Mouse (Mus musculus) fat pad, adult 2 months (tissue): Measurements from ENCODE around the gene Id3.

ENCODE experiments used
- DNase-seq: peaks from one replicate; pipeline ENCODE4 v3.0.0-alpha.2; 2011; ENCODE audit warnings: low read depth, low spot score; ENCODE audit errors: extremely low read depth

Id3 gene

GRCm38 (mm10) chr4:136177244-136177611 is 33.9 kb downstream of the Id3 start:
- no peak for DNase-seq

- no peak for DNase-seq
Observed at GRCm38 (mm10) chr4:136177612-136178474, 34.5 kb downstream of the Id3 start.

GRCm38 (mm10) chr4:136178475-136178921 is 35.2 kb downstream of the Id3 start:
- DNase-seq, result no peak

DNA sequence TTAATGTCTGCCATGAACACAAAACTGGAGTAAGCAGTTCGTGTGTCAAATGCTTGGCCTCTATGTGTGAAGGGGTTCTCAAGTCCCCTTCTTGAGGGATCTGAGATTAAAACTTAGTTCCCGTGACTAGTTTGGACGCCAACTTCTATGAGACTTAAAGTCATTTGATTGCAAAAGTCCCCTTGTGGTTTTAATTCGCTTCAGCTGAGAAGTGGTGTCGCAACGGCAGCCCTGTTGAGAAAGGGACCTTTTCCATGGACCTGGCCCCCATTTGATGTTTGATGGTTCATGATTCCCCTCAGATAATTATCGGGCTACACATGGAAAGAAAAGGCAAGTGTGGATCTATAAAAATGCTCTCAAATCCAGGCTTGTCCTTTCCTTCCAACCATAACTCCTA is 36.2 kb downstream of the Id3 start:
- DNase-seq, result no peak

DNA sequence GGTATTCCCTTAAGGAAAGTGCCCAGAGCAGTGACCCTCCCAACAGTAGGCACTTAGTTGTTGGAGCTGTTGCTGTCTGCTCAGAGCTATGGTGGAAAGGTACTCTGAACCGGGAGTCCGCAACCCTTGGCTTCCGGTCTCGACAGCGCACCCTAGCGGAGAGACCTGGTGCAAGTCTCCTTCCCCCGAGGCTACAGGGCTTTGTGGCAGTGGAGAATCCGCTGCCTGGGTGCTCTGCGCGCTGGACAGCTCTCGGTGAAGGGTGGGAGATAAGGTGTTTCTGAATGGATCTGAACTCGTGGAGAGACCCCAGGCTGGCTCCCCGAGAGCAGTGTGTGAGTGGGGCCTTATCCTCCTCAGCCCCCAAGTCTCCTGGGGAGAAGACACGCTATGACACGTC is 36.7 kb downstream of the Id3 start:
- DNase-seq, result no peak

GRCm38 (mm10) chr4:136180408-136181330 is 37.4 kb downstream of the Id3 start:
- DNase-seq, result peak; percentile 40

- DNase-seq, result no peak
Observed at GRCm38 (mm10) chr4:136181367-136181766, 38.1 kb downstream of the Id3 start.

- DNase-seq, result no peak
Observed at GRCm38 (mm10) chr4:136185375-136185774, 42.1 kb downstream of the Id3 start.

- no peak for DNase-seq
Observed at GRCm38 (mm10) chr4:136186315-136186714, 43.0 kb downstream of the Id3 start.

DNA sequence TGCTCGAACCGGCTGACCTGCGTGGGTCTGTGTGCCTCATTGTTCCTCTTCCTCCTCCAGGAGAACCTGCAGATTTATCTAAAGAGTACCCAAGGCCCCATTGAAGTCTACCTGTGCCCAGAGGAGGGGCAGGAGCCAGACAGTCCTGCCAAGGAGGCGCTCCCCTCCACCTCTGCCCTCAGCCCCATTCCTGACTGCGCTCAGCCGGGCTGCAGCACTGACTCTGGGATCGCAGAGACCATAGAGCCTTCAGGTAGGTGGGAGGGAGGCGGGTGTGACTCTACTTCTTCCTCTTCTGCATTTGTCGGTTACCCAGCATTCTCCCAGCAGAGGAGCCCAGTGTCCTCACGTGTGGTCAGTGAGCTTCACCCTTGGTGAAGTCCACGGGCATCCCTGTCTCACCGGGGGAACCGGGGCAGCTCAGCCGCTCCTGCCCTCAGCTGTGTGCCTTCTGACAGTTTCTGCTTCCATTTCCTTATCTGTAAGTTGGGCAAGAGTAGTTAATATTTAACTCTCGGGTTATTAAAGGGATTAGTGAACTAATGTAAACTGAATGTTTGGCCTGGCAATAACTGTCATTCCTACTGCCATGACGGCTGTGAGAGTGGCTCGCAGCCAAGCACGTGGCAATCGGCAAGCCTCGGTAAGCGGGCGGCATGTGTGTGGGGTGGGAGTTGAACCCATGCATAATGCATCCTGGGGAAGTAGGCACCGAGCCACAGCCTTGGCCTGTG is 43.6 kb downstream of the Id3 start:
- DNase-seq, result no peak

DNA sequence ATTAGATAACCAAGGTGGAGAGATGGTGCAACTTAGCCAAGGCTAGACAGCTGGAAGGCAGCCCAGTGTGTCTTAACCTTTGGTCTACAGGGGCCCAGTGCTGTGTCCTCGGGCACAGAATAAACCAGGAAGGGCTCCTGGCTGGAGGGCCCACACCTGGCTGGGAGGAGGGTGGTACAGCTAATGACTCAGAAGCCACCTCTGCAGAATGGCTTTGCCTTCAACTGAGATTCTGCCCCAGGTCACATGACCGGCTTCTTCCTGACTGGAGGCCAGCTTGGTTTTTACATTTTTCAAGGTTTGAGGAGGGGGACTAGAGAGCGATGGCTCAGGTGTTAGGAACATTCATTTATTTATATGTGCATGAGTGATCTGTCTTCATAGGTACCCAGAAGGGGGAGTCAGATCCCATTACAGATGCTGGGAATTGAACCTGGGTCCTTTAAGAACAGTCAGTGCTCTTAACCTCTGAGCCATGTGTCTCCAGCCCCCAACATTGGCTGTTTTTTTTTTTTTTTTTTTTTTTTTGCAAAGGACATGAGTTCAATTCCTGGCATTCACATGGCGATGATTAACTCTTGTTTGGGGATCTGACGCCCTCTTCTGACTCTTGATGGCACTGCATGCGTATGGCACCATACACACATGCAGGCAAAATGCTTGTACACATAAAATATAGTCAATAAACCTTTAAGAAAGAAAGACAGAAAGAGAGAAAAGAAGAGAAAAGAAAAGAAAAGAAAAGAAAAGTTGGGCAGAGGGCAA is 45.9 kb downstream of the Id3 start:
- DNase-seq, result no peak

GRCm38 (mm10) chr4:136189912-136190311 is 46.6 kb downstream of the Id3 start:
- no peak for DNase-seq

DNA sequence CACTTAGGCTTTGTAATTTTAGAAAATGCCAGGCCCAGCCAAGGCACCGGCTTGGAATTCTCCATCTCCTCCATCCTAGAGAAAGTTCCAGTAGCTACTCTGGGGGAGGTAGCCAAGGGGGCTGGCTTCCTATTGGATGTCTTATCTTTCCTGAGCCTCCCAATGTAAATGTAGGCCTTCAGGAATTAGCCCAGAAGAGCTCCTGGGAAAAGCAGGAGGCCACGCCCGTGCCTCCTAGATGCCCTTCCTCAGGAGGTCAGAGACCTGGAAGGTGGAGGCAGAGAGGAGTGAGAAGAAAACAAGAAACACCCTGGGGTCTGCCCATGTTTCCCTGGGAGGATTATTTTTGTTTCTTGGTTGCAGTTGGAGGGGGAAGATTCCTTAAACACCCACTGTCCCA is 50.3 kb downstream of the Id3 start:
- DNase-seq, result no peak

DNA sequence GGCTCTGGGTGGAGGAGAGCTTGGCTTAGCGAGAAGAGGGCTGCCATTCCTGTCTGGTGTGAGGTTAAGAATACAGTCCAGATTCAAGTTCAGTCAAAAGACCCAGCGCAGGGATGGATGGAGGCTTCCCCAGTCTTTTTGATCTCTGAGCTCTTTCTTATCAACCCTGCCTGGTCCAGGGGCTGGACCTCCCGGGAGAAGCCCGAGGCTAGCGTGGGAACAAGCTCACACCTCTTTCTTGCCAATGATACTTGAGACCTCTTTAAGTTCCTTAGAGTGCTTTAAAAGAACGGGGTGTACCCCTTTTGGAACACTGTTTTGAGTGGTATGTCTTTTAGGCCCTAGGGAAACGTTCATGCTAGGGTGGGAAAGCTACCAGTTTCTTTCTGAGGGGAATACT is 51.7 kb downstream of the Id3 start:
- no peak for DNase-seq
